Mouse (Mus musculus) hindbrain, embryonic 14.5 days (tissue): ENCODE measurements at regions not wholly inside any gene's neighbourhood (a gene's known extent, or its start where the extent isn't known, plus 50 kb on each side); places are given as distances from the start of the nearest gene placed in this dataset.

ENCODE experiments used
- ATAC-seq: fragments of 200-750 bp; cut with Nextera tagmentation; 2 replicates; pipeline ENCODE4 v1.8.0; 2017; ENCODE audit warnings: moderate number of reproducible peaks, mild to moderate bottlenecking, moderate TSS enrichment, moderate library complexity; ENCODE audit not compliant: low FRiP score
- DNase-seq: peaks from one replicate; pipeline ENCODE4 v3.0.0-alpha.2; 2015; ENCODE audit warnings: low spot score
- H3K27ac ChIP-seq: fragments of 300-500 bp; sonication (generic); 2 replicates; pipeline ENCODE4 v1.5.1; 2014; ENCODE audit warnings: mild to moderate bottlenecking, moderate library complexity
- H3K27me3 ChIP-seq: fragments of 300-500 bp; sonication (generic); 2 replicates; pipeline ENCODE4 v1.6.1; 2014; ENCODE audit warnings: mild to moderate bottlenecking, low read length, mixed read lengths; ENCODE audit not compliant: control insufficient read depth, insufficient read depth
- H3K36me3 ChIP-seq: fragments of 300-500 bp; sonication (generic); replicated peaks from 2 replicates; pipeline ENCODE4 v1.6.1; 2014; ENCODE audit not compliant: control insufficient read depth, insufficient read depth
- H3K4me1 ChIP-seq: fragments of 300-500 bp; sonication (generic); replicated peaks from 2 replicates; pipeline ENCODE4 v1.6.1; 2014; ENCODE audit warnings: antibody characterized with exemption, low read length, mixed read lengths; ENCODE audit not compliant: control insufficient read depth, insufficient read depth
- H3K4me2 ChIP-seq: fragments of 300-500 bp; sonication (generic); replicated peaks from 2 replicates; pipeline ENCODE4 v1.6.1; 2014; ENCODE audit warnings: mild to moderate bottlenecking, moderate library complexity
- H3K4me3 ChIP-seq: fragments of 300-500 bp; sonication (generic); replicated peaks from 2 replicates; pipeline ENCODE4 v1.5.1; 2014; ENCODE audit warnings: mild to moderate bottlenecking, low read length
- H3K9ac ChIP-seq: fragments of 300-500 bp; sonication (generic); 2 replicates; pipeline ENCODE4 v1.6.1; 2014
- H3K9me3 ChIP-seq: fragments of 300-500 bp; sonication (generic); 2 replicates; pipeline ENCODE4 v1.6.1; 2016; ENCODE audit warnings: low read length; ENCODE audit not compliant: control insufficient read depth
- WGBS: fragments of 180-500 bp; shearing (Covaris S2); extraction: QIAGEN DNeasy Blood & Tissue Kit; methylation state at CpG from one replicate; pipeline ENCODE4 v1.1.7; 2014; 5-methylcytosine and 5-hydroxymethylcytosine counted together

GRCm38 (mm10) chr6:14298167-14298566 lies 426.8 kb upstream of the 2610001J05Rik start:
- no peak overlapping the region for H3K4me2 ChIP-seq
- ATAC-seq, result no peak
- H3K9me3 ChIP-seq, result no peaks in the 10 kb centered on the region
- no peaks in the 10 kb centered on the region for H3K4me1 ChIP-seq
- no peak overlapping the region for H3K27ac ChIP-seq
- no peaks in the 10 kb centered on the region for H3K36me3 ChIP-seq
- H3K27me3 ChIP-seq, result no peaks in the 10 kb centered on the region
- no peak for DNase-seq
- no peak overlapping the region for H3K4me3 ChIP-seq
- H3K9ac ChIP-seq, result no peak overlapping the region

GRCm38 (mm10) chr6:14297428-14297827 lies 426.1 kb upstream of the 2610001J05Rik start:
- Histone ChIP-seq H3K4me2 (no peak overlapping the region), H3K27ac (no peak overlapping the region), H3K9ac (no peak overlapping the region), H3K4me3 (no peak overlapping the region), H3K4me1 (no peaks in the 10 kb centered on the region), H3K27me3 (no peaks in the 10 kb centered on the region), H3K9me3 (no peaks in the 10 kb centered on the region), H3K36me3 (no peaks in the 10 kb centered on the region)
- ATAC-seq (no peak), DNase-seq (no peak)

GRCm38 (mm10) chr6:14290843-14291242 lies 419.5 kb upstream of the 2610001J05Rik start:
- WGBS, result 38% methylated on average over 1 of the region's 1 CpGs
- no peaks in the 10 kb centered on the region for H3K9me3 ChIP-seq
- ATAC-seq (no peak), DNase-seq (no peak)
- no peaks in the 10 kb centered on the region for H3K4me1 ChIP-seq
- H3K27me3 ChIP-seq, result no peaks in the 10 kb centered on the region
- H3K4me3 ChIP-seq, result no peak overlapping the region
- no peak overlapping the region for H3K4me2 ChIP-seq
- H3K27ac ChIP-seq, result no peak overlapping the region
- no peak overlapping the region for H3K9ac ChIP-seq
- no peaks in the 10 kb centered on the region for H3K36me3 ChIP-seq

GRCm38 (mm10) chr6:14281476-14281875 lies 410.2 kb upstream of the 2610001J05Rik start:
- H3K9me3 ChIP-seq, result no peaks in the 10 kb centered on the region
- no peak overlapping the region for H3K4me2 ChIP-seq
- no peak for DNase-seq
- 95% methylated on average over 2 of the region's 2 CpGs for WGBS
- H3K27ac ChIP-seq, result no peak overlapping the region
- no peaks in the 10 kb centered on the region for H3K36me3 ChIP-seq
- H3K4me1 ChIP-seq, result no peaks in the 10 kb centered on the region
- no peak overlapping the region for H3K9ac ChIP-seq
- no peak for ATAC-seq
- H3K27me3 ChIP-seq, result no peaks in the 10 kb centered on the region
- no peak overlapping the region for H3K4me3 ChIP-seq

- 81% methylated on average over 1 of the region's 1 CpGs for WGBS
- Histone ChIP-seq H3K36me3 (no peaks in the 10 kb centered on the region), H3K4me1 (no peaks in the 10 kb centered on the region), H3K27ac (no peak overlapping the region), H3K4me2 (no peak overlapping the region), H3K9ac (no peak overlapping the region), H3K9me3 (0 out of 2 replicates have a peak, but pooled peaks cover 5% of the 10 kb centered on the region), H3K4me3 (no peak overlapping the region), H3K27me3 (no peaks in the 10 kb centered on the region)
- ATAC-seq (no peak), DNase-seq (no peak)
Observed at GRCm38 (mm10) chr6:14261941-14262340, 390.6 kb upstream of the 2610001J05Rik start.

- H3K9me3 ChIP-seq, result no peaks in the 10 kb centered on the region
- H3K4me3 ChIP-seq, result no peak overlapping the region
- ATAC-seq (no peak), DNase-seq (no peak)
- H3K9ac ChIP-seq, result no peak overlapping the region
- H3K4me2 ChIP-seq, result no peak overlapping the region
- H3K27ac ChIP-seq, result no peak overlapping the region
- no peaks in the 10 kb centered on the region for H3K36me3 ChIP-seq
- H3K27me3 ChIP-seq, result no peaks in the 10 kb centered on the region
- H3K4me1 ChIP-seq, result no peaks in the 10 kb centered on the region
Observed at GRCm38 (mm10) chr6:14240331-14240730, 369.0 kb upstream of the 2610001J05Rik start.

- Histone ChIP-seq H3K36me3 (no peaks in the 10 kb centered on the region), H3K27ac (no peak overlapping the region), H3K9ac (no peak overlapping the region), H3K4me2 (no peak overlapping the region), H3K4me3 (no peak overlapping the region), H3K9me3 (no peaks in the 10 kb centered on the region), H3K4me1 (no peaks in the 10 kb centered on the region), H3K27me3 (no peaks in the 10 kb centered on the region)
- DNase-seq (no peak), ATAC-seq (no peak)
- WGBS, result 63% methylated on average over 2 of the region's 2 CpGs
Observed at GRCm38 (mm10) chr6:14239151-14239550, 367.8 kb upstream of the 2610001J05Rik start.

- no peak overlapping the region for H3K27ac ChIP-seq
- DNase-seq, result no peak
- 94% methylated on average over 2 of the region's 2 CpGs for WGBS
- no peaks in the 10 kb centered on the region for H3K36me3 ChIP-seq
- ATAC-seq, result no peak
- H3K4me2 ChIP-seq, result no peak overlapping the region
- H3K4me1 ChIP-seq, result no peaks in the 10 kb centered on the region
- H3K4me3 ChIP-seq, result no peak overlapping the region
- H3K9me3 ChIP-seq, result no peaks in the 10 kb centered on the region
- no peaks in the 10 kb centered on the region for H3K27me3 ChIP-seq
- no peak overlapping the region for H3K9ac ChIP-seq
Observed at GRCm38 (mm10) chr6:14230823-14231222, 359.5 kb upstream of the 2610001J05Rik start.

GRCm38 (mm10) chr6:14207509-14207908 lies 336.2 kb upstream of the 2610001J05Rik start:
- H3K4me3 ChIP-seq, result no peak overlapping the region
- H3K4me1 ChIP-seq, result no peaks in the 10 kb centered on the region
- 20% methylated on average over 2 of the region's 2 CpGs for WGBS
- no peaks in the 10 kb centered on the region for H3K27me3 ChIP-seq
- no peak overlapping the region for H3K4me2 ChIP-seq
- H3K36me3 ChIP-seq, result no peaks in the 10 kb centered on the region
- DNase-seq, result peak; percentile 80
- ATAC-seq, result peak; percentile 80; the same call in 1 of the 2 replicates
- no peaks in the 10 kb centered on the region for H3K9me3 ChIP-seq
- H3K9ac ChIP-seq, result no peak overlapping the region
- H3K27ac ChIP-seq, result no peak overlapping the region

- Histone ChIP-seq H3K36me3 (no peaks in the 10 kb centered on the region), H3K4me1 (no peaks in the 10 kb centered on the region), H3K4me2 (no peak overlapping the region), H3K9me3 (no peaks in the 10 kb centered on the region), H3K27me3 (no peaks in the 10 kb centered on the region), H3K4me3 (no peak overlapping the region), H3K9ac (no peak overlapping the region), H3K27ac (no peak overlapping the region)
- WGBS, result 65% methylated on average over 3 of the region's 3 CpGs
- DNase-seq (no peak), ATAC-seq (no peak)
Observed at GRCm38 (mm10) chr6:14197107-14197506, 325.8 kb upstream of the 2610001J05Rik start.
